Mouse (Mus musculus): Measurements from ENCODE around the gene Jdp2. TPM values are rescaled to one million over a fixed set of nuclear protein-coding genes. Genes with fewer than 3 reads are reported as not detected.

Gene Jdp2
- total and polyA plus RNA-seq, 2 experiments from 2014 or later, result 0.89 to 15.4 TPM

GRCm38 (mm10) chr12:85629661-85630481 lies 31.0 kb downstream of the Jdp2 start:
- H3K4me3 ChIP-seq (ENCODE audit: low read length), result no peak overlapping the region
- no peak for TF ChIP-seq CTCF (IDR thresholded peaks at IDR 0.05; ENCODE audit: low read depth)
- no peaks in the 10 kb centered on the region for H3K4me1 ChIP-seq (ENCODE audit: insufficient read depth, low read length)
- WGBS, result 57% methylated on average over 21 of the region's 21 CpGs
- no peak overlapping the region for H3K27ac ChIP-seq
- H3K4me2 ChIP-seq (ENCODE audit: low read depth, low read length), result no peak overlapping the region
- no peaks in the 10 kb centered on the region for H3K9me3 ChIP-seq (ENCODE audit: low read length)
- peaks cover 6% of the 10 kb centered on the region; the same call in 1 of the 2 replicates for H3K36me3 ChIP-seq (ENCODE audit: insufficient read depth, low read length)
- ATAC-seq (peak; percentile 56), DNase-seq (ENCODE audit: low spot score) (peak; percentile 61)
- H3K9ac ChIP-seq (replicated peaks; ENCODE audit: low read length), result no peak overlapping the region
- H3K27me3 ChIP-seq (ENCODE audit: insufficient read depth, low read length), result no peaks in the 10 kb centered on the region

DNA sequence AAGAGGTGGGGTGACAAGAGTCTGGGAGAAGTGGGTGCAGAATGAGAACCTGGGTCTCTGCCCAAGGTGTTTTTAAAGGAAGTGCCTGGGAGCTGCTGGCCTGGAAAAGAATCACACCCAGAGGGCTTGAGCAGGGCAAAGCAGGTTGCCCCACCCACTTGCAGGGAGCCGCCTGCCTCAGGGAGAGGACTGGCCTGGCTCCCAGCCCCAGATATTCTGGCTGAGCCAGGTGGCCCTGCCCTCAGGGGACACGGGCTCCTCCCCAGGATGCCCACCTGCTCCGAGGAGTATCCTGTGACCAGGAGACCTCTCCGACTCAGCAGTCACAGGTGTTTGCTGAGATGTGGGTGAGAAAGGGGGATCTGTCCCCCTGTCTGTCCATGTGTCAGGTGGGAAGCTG lies 32.4 kb downstream of the Jdp2 start:
- Histone ChIP-seq H3K4me2 (ENCODE audit: low read depth, low read length) (no peak overlapping the region), H3K27ac (no peak overlapping the region), H3K9me3 (ENCODE audit: low read length) (no peaks in the 10 kb centered on the region), H3K4me3 (ENCODE audit: low read length) (no peak overlapping the region), H3K27me3 (ENCODE audit: insufficient read depth, low read length) (no peaks in the 10 kb centered on the region), H3K9ac (replicated peaks; ENCODE audit: low read length) (no peak overlapping the region), H3K4me1 (ENCODE audit: insufficient read depth, low read length) (no peaks in the 10 kb centered on the region), H3K36me3 (ENCODE audit: insufficient read depth, low read length) (peaks cover 6% of the 10 kb centered on the region; the same call in 1 of the 2 replicates)
- DNase-seq (ENCODE audit: low spot score) (no peak), ATAC-seq (no peak)
- 78% methylated on average over 3 of the region's 4 CpGs for WGBS
- no peak for TF ChIP-seq CTCF (IDR thresholded peaks at IDR 0.05; ENCODE audit: low read depth)

- WGBS, result 95% methylated on average over 10 of the region's 10 CpGs
Observed at GRCm38 (mm10) chr12:85632321-85632720, 33.5 kb downstream of the Jdp2 start.

GRCm38 (mm10) chr12:85637932-85638331 lies 39.1 kb downstream of the Jdp2 start:
- Histone ChIP-seq H3K9ac (replicated peaks; ENCODE audit: low read length) (no peak overlapping the region), H3K4me3 (ENCODE audit: low read length) (no peak overlapping the region), H3K27ac (no peak overlapping the region), H3K36me3 (ENCODE audit: insufficient read depth, low read length) (peaks cover 7% of the 10 kb centered on the region; the same call in 1 of the 2 replicates), H3K9me3 (ENCODE audit: low read length) (no peaks in the 10 kb centered on the region), H3K27me3 (ENCODE audit: insufficient read depth, low read length) (no peaks in the 10 kb centered on the region), H3K4me2 (ENCODE audit: low read depth, low read length) (no peak overlapping the region), H3K4me1 (ENCODE audit: insufficient read depth, low read length) (peaks cover 6% of the 10 kb centered on the region; the same call in 1 of the 2 replicates)
- 69% methylated on average over 9 of the region's 9 CpGs for WGBS
- TF ChIP-seq CTCF (IDR thresholded peaks at IDR 0.05; ENCODE audit: low read depth), result no peak
- DNase-seq (ENCODE audit: low spot score) (no peak), ATAC-seq (no peak)

More at GRCm38 (mm10) chr12:85632321-85632720, 33.5 kb downstream of the Jdp2 start:
- DNase-seq (ENCODE audit: low spot score) (no peak), ATAC-seq (no peak)
- Histone ChIP-seq H3K4me1 (ENCODE audit: insufficient read depth, low read length) (no peaks in the 10 kb centered on the region), H3K4me2 (ENCODE audit: low read depth, low read length) (no peak overlapping the region), H3K36me3 (ENCODE audit: insufficient read depth, low read length) (peaks cover 6% of the 10 kb centered on the region; the same call in 1 of the 2 replicates), H3K9me3 (ENCODE audit: low read length) (no peaks in the 10 kb centered on the region), H3K4me3 (ENCODE audit: low read length) (no peak overlapping the region), H3K27me3 (ENCODE audit: insufficient read depth, low read length) (no peaks in the 10 kb centered on the region), H3K9ac (replicated peaks; ENCODE audit: low read length) (no peak overlapping the region), H3K27ac (no peak overlapping the region)
- no peak for TF ChIP-seq CTCF (IDR thresholded peaks at IDR 0.05; ENCODE audit: low read depth)

GRCm38 (mm10) chr12:85638541-85639325 lies 39.9 kb downstream of the Jdp2 start:
- peaks cover 4% of the 10 kb centered on the region; the same call in 1 of the 2 replicates for H3K36me3 ChIP-seq (ENCODE audit: insufficient read depth, low read length)
- 63% methylated on average over 20 of the region's 20 CpGs for WGBS
- H3K9ac ChIP-seq (replicated peaks; ENCODE audit: low read length), result no peak overlapping the region
- no peak for TF ChIP-seq CTCF (IDR thresholded peaks at IDR 0.05; ENCODE audit: low read depth)
- ATAC-seq (0 out of 2 replicates have a peak, but pooled peaks have one; percentile 33), DNase-seq (ENCODE audit: low spot score) (no peak)
- no peak overlapping the region for H3K4me2 ChIP-seq (ENCODE audit: low read depth, low read length)
- no peaks in the 10 kb centered on the region for H3K9me3 ChIP-seq (ENCODE audit: low read length)
- no peak overlapping the region for H3K27ac ChIP-seq
- H3K27me3 ChIP-seq (ENCODE audit: insufficient read depth, low read length), result no peaks in the 10 kb centered on the region
- peaks cover 6% of the 10 kb centered on the region; the same call in 1 of the 2 replicates for H3K4me1 ChIP-seq (ENCODE audit: insufficient read depth, low read length)
- no peak overlapping the region for H3K4me3 ChIP-seq (ENCODE audit: low read length)

GRCm38 (mm10) chr12:85639326-85640008 lies 40.6 kb downstream of the Jdp2 start:
- peaks cover 4% of the 10 kb centered on the region; the same call in 1 of the 2 replicates for H3K36me3 ChIP-seq (ENCODE audit: insufficient read depth, low read length)
- no peak overlapping the region for H3K9ac ChIP-seq (replicated peaks; ENCODE audit: low read length)
- H3K27me3 ChIP-seq (ENCODE audit: insufficient read depth, low read length), result no peaks in the 10 kb centered on the region
- no peak overlapping the region for H3K27ac ChIP-seq
- ATAC-seq, result 0 out of 2 replicates have a peak, but pooled peaks have one; percentile 21
- no peaks in the 10 kb centered on the region for H3K9me3 ChIP-seq (ENCODE audit: low read length)
- no peak overlapping the region for H3K4me3 ChIP-seq (ENCODE audit: low read length)
- WGBS, result 48% methylated on average over 12 of the region's 12 CpGs
- H3K4me2 ChIP-seq (ENCODE audit: low read depth, low read length), result no peak overlapping the region
- TF ChIP-seq CTCF (IDR thresholded peaks at IDR 0.05; ENCODE audit: low read depth), result no peak
- H3K4me1 ChIP-seq (ENCODE audit: insufficient read depth, low read length), result peaks cover 6% of the 10 kb centered on the region; the same call in 1 of the 2 replicates
- DNase-seq (ENCODE audit: low spot score), result peak; percentile 72

All from hindbrain, postnatal 0 days (tissue).